Mouse (Mus musculus) lung, embryonic 16.5 days (tissue): ENCODE results near the gene Prrt3. TPM values are rescaled to one million over a fixed set of nuclear protein-coding genes. Genes with fewer than 3 reads are reported as not detected.

ENCODE experiments used
- ATAC-seq: fragments of 200-750 bp; cut with Nextera tagmentation; 2 replicates; pipeline ENCODE4 v1.8.0; 2017; ENCODE audit warnings: low read depth, mild to moderate bottlenecking, moderate library complexity
- H3K27ac ChIP-seq: fragments of 300-500 bp; sonication (generic); 2 replicates; pipeline ENCODE4 v1.5.1; 2014; ENCODE audit warnings: mild to moderate bottlenecking, control low read depth, low read length
- H3K27me3 ChIP-seq: fragments of 300-500 bp; sonication (generic); 2 replicates; pipeline ENCODE4 v1.6.1; 2014; ENCODE audit warnings: low read depth, low read length, mixed read lengths; ENCODE audit not compliant: control insufficient read depth, insufficient read depth
- H3K36me3 ChIP-seq: fragments of 300-500 bp; sonication (generic); 2 replicates; pipeline ENCODE4 v1.6.1; 2014; ENCODE audit warnings: low read length; ENCODE audit not compliant: control insufficient read depth, insufficient read depth
- H3K4me1 ChIP-seq: fragments of 300-500 bp; sonication (generic); replicated peaks from 2 replicates; pipeline ENCODE4 v1.6.1; 2014; ENCODE audit warnings: low read length, mixed read lengths; ENCODE audit not compliant: control insufficient read depth, insufficient read depth
- H3K4me2 ChIP-seq: fragments of 300-500 bp; sonication (generic); 2 replicates; pipeline ENCODE4 v1.6.1; 2014; ENCODE audit warnings: low read depth, low read length, control low read depth
- H3K4me3 ChIP-seq: fragments of 300-500 bp; sonication (generic); 2 replicates; pipeline ENCODE4 v1.5.1; 2014; ENCODE audit warnings: mild to moderate bottlenecking, low read length, control low read depth
- H3K9ac ChIP-seq: fragments of 300-500 bp; sonication (generic); 2 replicates; pipeline ENCODE4 v1.6.1; 2014; ENCODE audit warnings: low read length, control low read depth
- H3K9me3 ChIP-seq: fragments of 300-500 bp; sonication (generic); 2 replicates; pipeline ENCODE4 v1.6.1; 2016; ENCODE audit warnings: low read length; ENCODE audit not compliant: control insufficient read depth
- WGBS: fragments of 180-500 bp; shearing (Covaris S2); extraction: QIAGEN DNeasy Blood & Tissue Kit; methylation state at CpG from one replicate; pipeline ENCODE4 v1.1.7; 2014; 5-methylcytosine and 5-hydroxymethylcytosine counted together
- polyA plus RNA-seq: library from polyadenylated mRNA; unstranded; fragments of >200 nt; fragmentation: Nextera tagmentation; extraction: Ambion mirVana; gene quantifications from 2 replicates; pipeline ENCODE4 v1.2.1, GENCODE M21; 2015

Gene Prrt3
- polyA plus RNA-seq, 1 experiment from 2014 or later = 0.19 TPM

DNA sequence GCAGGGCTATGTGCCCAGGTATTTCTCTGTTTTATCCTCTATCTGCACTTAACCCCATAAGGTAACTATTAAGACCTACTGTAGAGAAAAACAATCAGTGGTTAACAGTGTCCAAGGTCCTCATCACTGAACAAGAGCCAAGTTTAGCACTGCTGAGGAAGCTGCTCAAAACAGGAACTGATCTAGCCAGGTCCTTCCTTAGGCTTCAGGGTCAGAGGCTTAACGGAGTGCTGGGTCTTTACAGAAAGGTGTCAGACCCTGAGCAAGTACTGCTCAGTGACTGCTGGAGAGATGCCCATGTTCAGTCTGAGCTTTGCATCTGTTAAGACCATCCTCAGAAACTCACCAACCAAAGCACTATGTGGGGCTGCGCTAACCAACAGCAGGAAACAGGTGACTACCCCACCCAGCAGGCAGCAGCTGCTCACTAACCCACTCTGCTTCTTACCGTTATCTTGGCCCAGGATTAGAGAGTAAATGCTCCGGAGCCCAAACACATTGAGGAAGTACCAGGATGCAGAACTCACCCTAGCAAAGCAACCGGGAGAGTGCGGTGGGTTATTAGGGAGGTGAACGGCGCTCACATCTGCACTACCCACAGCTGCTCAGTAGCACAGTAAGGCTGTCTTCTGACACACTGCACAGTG, 15.8 kb upstream of the Prrt3 start:
- peaks cover 73% of the 10 kb centered on the region for H3K36me3 ChIP-seq
- H3K9me3 ChIP-seq = no peaks in the 10 kb centered on the region
- H3K4me1 ChIP-seq = no peaks in the 10 kb centered on the region
- no peak for ATAC-seq
- H3K4me2 ChIP-seq = no peak overlapping the region
- H3K27me3 ChIP-seq = no peaks in the 10 kb centered on the region
- 88% methylated on average over 8 of the region's 8 CpGs for WGBS
- H3K4me3 ChIP-seq = no peak overlapping the region
- no peak overlapping the region for H3K27ac ChIP-seq
- no peak overlapping the region for H3K9ac ChIP-seq

GRCm38 (mm10) chr6:113514600-113514999, 12.9 kb upstream of the Prrt3 start:
- no peak for ATAC-seq
- H3K4me2 ChIP-seq = no peak overlapping the region
- H3K36me3 ChIP-seq = peaks cover 53% of the 10 kb centered on the region
- H3K9ac ChIP-seq = no peak overlapping the region
- H3K4me3 ChIP-seq = no peak overlapping the region
- H3K4me1 ChIP-seq = no peaks in the 10 kb centered on the region
- H3K9me3 ChIP-seq = no peaks in the 10 kb centered on the region
- H3K27ac ChIP-seq = no peak overlapping the region
- WGBS = 91% methylated on average over 3 of the region's 3 CpGs
- no peaks in the 10 kb centered on the region for H3K27me3 ChIP-seq

GRCm38 (mm10) chr6:113513944-113514343, 12.2 kb upstream of the Prrt3 start:
- H3K27me3 ChIP-seq = no peaks in the 10 kb centered on the region
- H3K36me3 ChIP-seq = peaks cover 47% of the 10 kb centered on the region
- WGBS = 87% methylated on average over 6 of the region's 6 CpGs
- H3K9ac ChIP-seq = no peak overlapping the region
- no peak overlapping the region for H3K27ac ChIP-seq
- H3K4me3 ChIP-seq = no peak overlapping the region
- no peak overlapping the region for H3K4me2 ChIP-seq
- no peaks in the 10 kb centered on the region for H3K4me1 ChIP-seq
- no peaks in the 10 kb centered on the region for H3K9me3 ChIP-seq
- no peak for ATAC-seq

DNA sequence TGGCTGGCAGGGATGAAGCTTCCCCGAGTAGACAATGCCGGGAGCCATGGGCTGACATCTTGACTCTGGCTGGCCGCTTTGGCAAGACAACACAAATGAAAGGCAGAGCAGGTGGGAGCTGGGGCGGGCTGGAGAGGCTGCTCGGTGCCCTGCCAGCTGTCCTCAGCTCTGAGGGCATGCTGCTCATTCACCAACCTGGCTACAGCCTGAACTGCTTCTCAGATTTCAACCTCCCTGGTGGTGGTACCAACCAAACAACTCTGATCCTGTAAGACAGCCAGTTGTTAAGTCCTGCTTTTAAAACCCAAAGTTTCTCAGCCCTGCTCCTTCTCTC, 7.2 kb upstream of the Prrt3 start:
- Histone ChIP-seq H3K9me3 (no peaks in the 10 kb centered on the region), H3K9ac (no peak overlapping the region), H3K4me1 (no peaks in the 10 kb centered on the region), H3K36me3 (peaks cover 6% of the 10 kb centered on the region), H3K4me3 (no peak overlapping the region), H3K4me2 (no peak overlapping the region), H3K27me3 (no peaks in the 10 kb centered on the region), H3K27ac (no peak overlapping the region)
- WGBS = 30% methylated on average over 5 of the region's 5 CpGs
- no peak for ATAC-seq

- H3K4me2 ChIP-seq = no peak overlapping the region
- WGBS = 62% methylated on average over 7 of the region's 7 CpGs
- H3K27me3 ChIP-seq = no peaks in the 10 kb centered on the region
- H3K36me3 ChIP-seq = peaks cover 2% of the 10 kb centered on the region; the same call in 1 of the 2 replicates
- no peak overlapping the region for H3K27ac ChIP-seq
- no peak for ATAC-seq
- no peak overlapping the region for H3K4me3 ChIP-seq
- no peaks in the 10 kb centered on the region for H3K4me1 ChIP-seq
- no peak overlapping the region for H3K9ac ChIP-seq
- H3K9me3 ChIP-seq = no peaks in the 10 kb centered on the region
Measured at GRCm38 (mm10) chr6:113508272-113508946, 6.7 kb upstream of the Prrt3 start.

GRCm38 (mm10) chr6:113507130-113507529, 5.4 kb upstream of the Prrt3 start:
- Histone ChIP-seq H3K4me3 (no peak overlapping the region), H3K9me3 (no peaks in the 10 kb centered on the region), H3K27me3 (peaks cover 3% of the 10 kb centered on the region; the same call in 1 of the 2 replicates), H3K36me3 (no peaks in the 10 kb centered on the region), H3K4me1 (no peaks in the 10 kb centered on the region), H3K4me2 (no peak overlapping the region), H3K9ac (no peak overlapping the region), H3K27ac (no peak overlapping the region)
- no peak for ATAC-seq

DNA sequence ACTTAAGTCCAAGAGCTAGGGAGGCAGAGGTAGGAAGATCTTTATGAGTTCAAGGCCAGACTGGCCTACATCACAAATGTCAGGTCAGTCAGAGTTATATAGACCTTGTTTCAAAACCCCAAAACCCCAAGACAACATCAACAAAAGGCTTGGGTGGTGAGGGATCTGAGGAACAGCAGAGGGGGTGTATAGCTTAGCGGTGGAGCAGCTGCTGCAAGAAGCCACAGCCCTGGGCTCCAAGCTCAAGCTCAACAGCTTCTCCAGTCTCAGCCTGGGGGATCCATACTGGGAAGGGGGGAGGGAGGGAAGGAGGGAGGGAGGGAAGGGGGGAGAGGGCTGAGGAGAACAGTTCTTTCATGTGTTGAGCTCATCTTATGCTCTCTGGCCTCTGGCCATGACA, 4.0 kb upstream of the Prrt3 start:
- H3K9me3 ChIP-seq = no peaks in the 10 kb centered on the region
- H3K9ac ChIP-seq = no peak overlapping the region
- no peak for ATAC-seq
- no peak overlapping the region for H3K4me3 ChIP-seq
- H3K36me3 ChIP-seq = no peaks in the 10 kb centered on the region
- H3K4me1 ChIP-seq = no peaks in the 10 kb centered on the region; the same call in 1 of the 2 replicates
- no peak overlapping the region for H3K4me2 ChIP-seq
- no peak overlapping the region for H3K27ac ChIP-seq
- H3K27me3 ChIP-seq = peaks cover 15% of the 10 kb centered on the region
- 81% methylated on average over 1 of the region's 1 CpGs for WGBS

- Histone ChIP-seq H3K36me3 (no peaks in the 10 kb centered on the region), H3K27ac (no peak overlapping the region), H3K4me1 (no peaks in the 10 kb centered on the region; the same call in 1 of the 2 replicates), H3K9ac (no peak overlapping the region), H3K4me2 (no peak overlapping the region), H3K4me3 (no peak overlapping the region), H3K9me3 (no peaks in the 10 kb centered on the region), H3K27me3 (peaks cover 21% of the 10 kb centered on the region)
- ATAC-seq = no peak
- WGBS = 65% methylated on average over 2 of the region's 2 CpGs
Measured at GRCm38 (mm10) chr6:113502801-113503200, 1.1 kb upstream of the Prrt3 start.

GRCm38 (mm10) chr6:113499346-113499745, 2.4 kb downstream of the Prrt3 start:
- Histone ChIP-seq H3K27me3 (peaks cover 39% of the 10 kb centered on the region), H3K27ac (no peak overlapping the region), H3K9ac (no peak overlapping the region), H3K9me3 (no peaks in the 10 kb centered on the region), H3K4me2 (no peak overlapping the region), H3K36me3 (no peaks in the 10 kb centered on the region), H3K4me1 (peaks cover 6% of the 10 kb centered on the region), H3K4me3 (no peak overlapping the region)
- 65% methylated on average over 6 of the region's 6 CpGs for WGBS
- no peak for ATAC-seq
